Mouse (Mus musculus) ES-Bruce4 (cell line): ENCODE results near the gene Batf. TPM values are rescaled to one million over a fixed set of nuclear protein-coding genes. Genes with fewer than 3 reads are reported as not detected.

ENCODE experiments used
- H3K27ac ChIP-seq: 2 replicates; pipeline ENCODE4 v1.5.1; 2012; ENCODE audit warnings: low read length, inconsistent platforms; ENCODE audit not compliant: insufficient read depth
- H3K27me3 ChIP-seq: 2 replicates; pipeline ENCODE4 v1.6.1; 2012; ENCODE audit warnings: mild to moderate bottlenecking, low read length, inconsistent platforms; ENCODE audit not compliant: control insufficient read depth, poor library complexity, insufficient read depth, severe bottlenecking
- H3K36me3 ChIP-seq: 2 replicates; pipeline ENCODE4 v1.6.1; 2012; ENCODE audit warnings: inconsistent platforms, mild to moderate bottlenecking, low read length, moderate library complexity; ENCODE audit not compliant: control insufficient read depth, poor library complexity, insufficient read depth, severe bottlenecking
- H3K4me1 ChIP-seq: one replicate; pipeline ENCODE4 v1.8.1; 2011; ENCODE audit warnings: low read length; ENCODE audit not compliant: control insufficient read depth, insufficient read depth
- H3K4me3 ChIP-seq: 2 replicates; pipeline ENCODE4 v1.5.1; 2011; ENCODE audit warnings: low read depth, mild to moderate bottlenecking, low read length
- H3K9ac ChIP-seq: 2 replicates; pipeline ENCODE4 v1.6.1; 2012; ENCODE audit warnings: low read depth, mild to moderate bottlenecking, inconsistent platforms; ENCODE audit not compliant: poor library complexity, severe bottlenecking
- H3K9me3 ChIP-seq: replicated peaks from 2 replicates; pipeline ENCODE4 v1.6.1; 2012; ENCODE audit warnings: mild to moderate bottlenecking, low read length, inconsistent platforms; ENCODE audit not compliant: control insufficient read depth, poor library complexity, insufficient read depth, severe bottlenecking
- CTCF ChIP-seq: IDR thresholded peaks from one replicate; pipeline ENCODE4 v1.8.1; 2011; ENCODE audit warnings: low read depth, low read length
- EP300 ChIP-seq: IDR thresholded peaks from 2 replicates; pipeline ENCODE4 v1.6.1; 2011; ENCODE audit warnings: low read depth, low read length; ENCODE audit not compliant: insufficient read depth
- POLR2A ChIP-seq: IDR thresholded peaks from one replicate; pipeline ENCODE4 v1.8.1; 2011; ENCODE audit warnings: low read length; ENCODE audit not compliant: insufficient read depth
- polyA plus RNA-seq: library from polyadenylated mRNA; stranded (reverse); fragments of >200 nt; gene quantifications from 2 replicates; pipeline ENCODE4 v1.2.4, GENCODE M21; 2011; ENCODE audit warnings: low read depth; ENCODE audit not compliant: missing spikeins, insufficient read depth, insufficient read length

Batf gene
- polyA plus RNA-seq, 1 experiment, result 0.64 TPM

DNA sequence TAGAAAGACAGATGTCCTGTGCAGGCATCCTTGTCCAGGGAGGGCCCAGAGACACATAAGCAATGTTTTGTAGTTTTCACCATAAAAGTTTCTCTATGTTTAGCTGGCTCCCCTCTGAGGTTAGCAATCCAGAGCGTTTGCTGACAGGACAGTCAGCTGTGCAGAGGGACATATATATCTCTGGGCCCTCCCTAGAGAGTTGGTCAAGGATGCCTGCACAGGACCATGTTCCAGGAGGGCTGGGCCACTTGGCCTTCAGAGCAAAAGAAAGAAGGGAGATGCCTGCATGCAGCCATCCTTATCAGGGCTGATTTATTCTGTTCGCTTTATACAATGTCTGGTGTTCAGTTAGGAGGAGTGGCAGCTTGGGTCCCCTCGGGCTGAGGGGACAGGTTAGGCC is 70.0 kb downstream of the Batf start:
- TF ChIP-seq CTCF, result no peak
- no peak for TF ChIP-seq POLR2A
- TF ChIP-seq EP300, result no peak
- H3K9me3 ChIP-seq, result no peaks in the 10 kb centered on the region

DNA sequence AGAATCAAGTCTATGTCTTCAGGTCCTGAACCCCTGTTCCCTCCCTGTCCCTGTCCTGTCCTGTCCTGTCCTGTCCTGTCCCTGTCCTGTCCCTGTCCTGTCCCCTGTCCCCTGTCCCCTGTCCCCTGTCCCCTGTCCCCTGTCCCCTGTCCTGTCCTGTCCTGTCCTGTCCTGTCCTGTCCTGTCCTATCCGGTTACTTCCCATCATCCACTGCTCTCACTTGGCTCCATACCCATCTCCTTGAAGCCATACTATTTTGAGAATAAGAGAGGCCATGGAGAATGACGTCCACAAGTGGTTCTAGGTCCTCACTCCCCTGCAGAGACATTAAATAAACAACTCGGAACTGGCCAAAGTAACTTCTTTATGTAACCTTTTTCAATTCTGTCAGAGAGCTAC is 70.6 kb downstream of the Batf start:
- Histone ChIP-seq H3K9me3 (no peaks in the 10 kb centered on the region), H3K4me3 (no peak overlapping the region), H3K4me1 (peaks cover 4% of the 10 kb centered on the region), H3K36me3 (no peaks in the 10 kb centered on the region), H3K27me3 (no peaks in the 10 kb centered on the region), H3K27ac (no peak overlapping the region), H3K9ac (no peak overlapping the region)
- TF ChIP-seq POLR2A, result no peak

More for the DNA sequence above, 70.0 kb downstream of the Batf start:
- no peaks in the 10 kb centered on the region for H3K27me3 ChIP-seq
- H3K36me3 ChIP-seq, result no peaks in the 10 kb centered on the region
- H3K27ac ChIP-seq, result no peak overlapping the region
- no peak overlapping the region for H3K4me3 ChIP-seq
- no peak overlapping the region for H3K9ac ChIP-seq
- peaks cover 4% of the 10 kb centered on the region for H3K4me1 ChIP-seq

Other genes with a start within 250 kb of the Batf start
- gene Fos, start 212.8 kb upstream of the Batf start, polyA plus RNA-seq, result 4.8 and 7.3 TPM in 2 replicates
- 14.0 and 14.4 TPM in 2 replicates for gene Jdp2, start 87.6 kb upstream of the Batf start, polyA plus RNA-seq
- gene Flvcr2, start 59.9 kb downstream of the Batf start, polyA plus RNA-seq, result 5.7 and 6.0 TPM in 2 replicates
- 97.1 and 99.3 TPM in 2 replicates for gene Erg28, start 137.9 kb downstream of the Batf start, polyA plus RNA-seq
- gene Ttll5, start 138.0 kb downstream of the Batf start, polyA plus RNA-seq, result 19.4 and 23.5 TPM in 2 replicates